Mouse (Mus musculus): ENCODE data around the gene Celf5. TPM values are rescaled to one million over a fixed set of nuclear protein-coding genes. Genes with fewer than 3 reads are reported as not detected.

The Celf5 gene
- polyA plus RNA-seq, 1 experiment from 2014 or later = 0.76 TPM

GRCm38 (mm10) chr10:81489941-81490340, 7.4 kb upstream of the Celf5 start:
- Histone ChIP-seq H3K4me3 (ENCODE audit: low read depth, low read length) (no peak overlapping the region), H3K27ac (ENCODE audit: low read depth, low read length) (no peak overlapping the region), H3K4me1 (replicated peaks; ENCODE audit: control insufficient read depth, insufficient read depth, low read length) (peaks cover 8% of the 10 kb centered on the region; the same call in 1 of the 2 replicates), H3K27me3 (replicated peaks; ENCODE audit: control insufficient read depth, insufficient read depth, low read length) (no peaks in the 10 kb centered on the region), H3K4me2 (replicated peaks; ENCODE audit: low read depth) (no peak overlapping the region), H3K36me3 (ENCODE audit: control insufficient read depth, insufficient read depth) (peaks cover 80% of the 10 kb centered on the region), H3K9ac (ENCODE audit: low read depth, low read length) (no peak overlapping the region), H3K9me3 (ENCODE audit: control insufficient read depth) (no peaks in the 10 kb centered on the region)
- no peak for TF ChIP-seq CTCF (IDR thresholded peaks at IDR 0.05; ENCODE audit: low read depth)
- no peak for ATAC-seq
- 83% methylated on average over 14 of the region's 14 CpGs for WGBS

DNA sequence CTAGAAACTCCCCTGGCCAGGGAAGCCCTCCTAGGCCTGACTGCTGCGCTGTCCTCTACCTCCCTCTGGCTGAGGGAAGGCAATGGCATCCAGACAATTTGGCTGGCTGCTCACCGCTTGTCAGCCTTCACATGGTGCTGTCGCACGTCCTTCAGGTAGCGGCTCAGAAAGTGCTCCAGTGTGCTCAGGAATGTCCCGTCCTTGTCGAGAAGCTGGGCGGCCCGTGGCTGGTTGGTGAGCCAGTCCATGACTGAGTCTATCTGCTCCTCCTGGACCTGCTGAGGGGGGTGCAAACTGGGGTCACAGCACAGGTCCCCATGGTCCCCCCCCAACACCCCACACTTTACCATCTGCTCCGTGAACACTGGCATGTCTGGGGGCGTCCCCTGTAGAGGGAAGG, 5.6 kb upstream of the Celf5 start:
- Histone ChIP-seq H3K4me2 (replicated peaks; ENCODE audit: low read depth) (no peak overlapping the region), H3K4me3 (ENCODE audit: low read depth, low read length) (no peak overlapping the region), H3K27me3 (replicated peaks; ENCODE audit: control insufficient read depth, insufficient read depth, low read length) (no peaks in the 10 kb centered on the region), H3K9me3 (ENCODE audit: control insufficient read depth) (no peaks in the 10 kb centered on the region), H3K36me3 (ENCODE audit: control insufficient read depth, insufficient read depth) (peaks cover 72% of the 10 kb centered on the region), H3K4me1 (replicated peaks; ENCODE audit: control insufficient read depth, insufficient read depth, low read length) (no peaks in the 10 kb centered on the region), H3K27ac (ENCODE audit: low read depth, low read length) (no peak overlapping the region), H3K9ac (ENCODE audit: low read depth, low read length) (no peak overlapping the region)
- no peak for ATAC-seq
- 79% methylated on average over 11 of the region's 11 CpGs for WGBS
- no peak for TF ChIP-seq CTCF (IDR thresholded peaks at IDR 0.05; ENCODE audit: low read depth)

GRCm38 (mm10) chr10:81486496-81486895, 4.0 kb upstream of the Celf5 start:
- Histone ChIP-seq H3K4me3 (ENCODE audit: low read depth, low read length) (no peak overlapping the region), H3K9ac (ENCODE audit: low read depth, low read length) (no peak overlapping the region), H3K9me3 (ENCODE audit: control insufficient read depth) (no peaks in the 10 kb centered on the region), H3K27ac (ENCODE audit: low read depth, low read length) (no peak overlapping the region), H3K4me1 (replicated peaks; ENCODE audit: control insufficient read depth, insufficient read depth, low read length) (no peaks in the 10 kb centered on the region), H3K4me2 (replicated peaks; ENCODE audit: low read depth) (no peak overlapping the region), H3K36me3 (ENCODE audit: control insufficient read depth, insufficient read depth) (peaks cover 56% of the 10 kb centered on the region), H3K27me3 (replicated peaks; ENCODE audit: control insufficient read depth, insufficient read depth, low read length) (peaks cover 9% of the 10 kb centered on the region)
- WGBS = 91% methylated on average over 10 of the region's 10 CpGs
- no peak for TF ChIP-seq CTCF (IDR thresholded peaks at IDR 0.05; ENCODE audit: low read depth)
- no peak for ATAC-seq

DNA sequence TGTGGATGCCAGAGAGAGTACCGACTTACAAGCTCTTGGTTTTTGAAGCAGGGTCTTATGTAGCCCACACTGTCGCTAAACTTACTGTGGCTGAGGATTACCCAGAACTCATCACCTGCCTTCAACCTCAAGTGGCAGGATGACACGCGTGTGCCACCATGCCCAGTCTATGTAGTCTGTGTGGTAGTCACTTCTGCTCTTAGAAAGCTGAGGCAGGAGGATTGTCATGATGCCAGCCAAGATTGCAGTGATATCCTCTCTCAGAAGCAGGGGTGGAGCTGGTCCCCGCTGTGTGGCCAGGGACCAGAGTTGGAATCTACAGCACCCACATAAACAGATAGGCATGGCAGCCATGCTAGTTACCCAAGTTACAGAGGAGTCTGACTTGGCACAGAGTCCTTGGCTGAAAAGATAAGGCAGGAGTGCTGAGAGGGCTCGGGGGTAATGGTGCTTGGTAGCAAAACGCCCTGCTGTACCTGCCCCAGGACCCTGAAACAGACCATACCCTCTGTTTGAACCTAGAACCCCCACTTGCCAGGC, 3.0 kb upstream of the Celf5 start:
- WGBS = 69% methylated on average over 7 of the region's 7 CpGs
- Histone ChIP-seq H3K27me3 (replicated peaks; ENCODE audit: control insufficient read depth, insufficient read depth, low read length) (peaks cover 17% of the 10 kb centered on the region), H3K36me3 (ENCODE audit: control insufficient read depth, insufficient read depth) (peaks cover 47% of the 10 kb centered on the region), H3K4me2 (replicated peaks; ENCODE audit: low read depth) (no peak overlapping the region), H3K9ac (ENCODE audit: low read depth, low read length) (no peak overlapping the region), H3K4me3 (ENCODE audit: low read depth, low read length) (no peak overlapping the region), H3K9me3 (ENCODE audit: control insufficient read depth) (no peaks in the 10 kb centered on the region), H3K4me1 (replicated peaks; ENCODE audit: control insufficient read depth, insufficient read depth, low read length) (no peaks in the 10 kb centered on the region), H3K27ac (ENCODE audit: low read depth, low read length) (no peak overlapping the region)
- TF ChIP-seq CTCF (IDR thresholded peaks at IDR 0.05; ENCODE audit: low read depth) = no peak
- no peak for ATAC-seq

GRCm38 (mm10) chr10:81485060-81485449, 2.5 kb upstream of the Celf5 start:
- 14% methylated on average over 2 of the region's 2 CpGs for WGBS
- Histone ChIP-seq H3K27ac (ENCODE audit: low read depth, low read length) (no peak overlapping the region), H3K4me1 (replicated peaks; ENCODE audit: control insufficient read depth, insufficient read depth, low read length) (no peaks in the 10 kb centered on the region), H3K4me3 (ENCODE audit: low read depth, low read length) (no peak overlapping the region), H3K27me3 (replicated peaks; ENCODE audit: control insufficient read depth, insufficient read depth, low read length) (peaks cover 18% of the 10 kb centered on the region), H3K36me3 (ENCODE audit: control insufficient read depth, insufficient read depth) (peaks cover 42% of the 10 kb centered on the region), H3K9ac (ENCODE audit: low read depth, low read length) (no peak overlapping the region), H3K4me2 (replicated peaks; ENCODE audit: low read depth) (no peak overlapping the region), H3K9me3 (ENCODE audit: control insufficient read depth) (no peaks in the 10 kb centered on the region)
- ATAC-seq = no peak
- TF ChIP-seq CTCF (IDR thresholded peaks at IDR 0.05; ENCODE audit: low read depth) = peak; percentile 54

- H3K27ac ChIP-seq (ENCODE audit: low read depth, low read length) = no peak overlapping the region
- H3K4me2 ChIP-seq (replicated peaks; ENCODE audit: low read depth) = no peak overlapping the region
- H3K9me3 ChIP-seq (ENCODE audit: control insufficient read depth) = no peaks in the 10 kb centered on the region
- H3K36me3 ChIP-seq (ENCODE audit: control insufficient read depth, insufficient read depth) = peaks cover 37% of the 10 kb centered on the region
- no peak overlapping the region for H3K9ac ChIP-seq (ENCODE audit: low read depth, low read length)
- H3K4me1 ChIP-seq (replicated peaks; ENCODE audit: control insufficient read depth, insufficient read depth, low read length) = no peaks in the 10 kb centered on the region
- ATAC-seq = no peak
- no peak for TF ChIP-seq CTCF (IDR thresholded peaks at IDR 0.05; ENCODE audit: low read depth)
- peaks cover 21% of the 10 kb centered on the region for H3K27me3 ChIP-seq (replicated peaks; ENCODE audit: control insufficient read depth, insufficient read depth, low read length)
- no peak overlapping the region for H3K4me3 ChIP-seq (ENCODE audit: low read depth, low read length)
- 61% methylated on average over 6 of the region's 6 CpGs for WGBS
Measured at GRCm38 (mm10) chr10:81484441-81485059, 2.0 kb upstream of the Celf5 start.

Measured in intestine, postnatal 0 days (tissue).